Mouse (Mus musculus): ENCODE results near the gene Mplkip. TPM values are rescaled to one million over a fixed set of nuclear protein-coding genes. Genes with fewer than 3 reads are reported as not detected.
A peak's percentile ranks its signal among the peaks of the same experiment; 100 is the strongest.

Gene Mplkip
- total RNA-seq (2012; rRNA removed): 8.5 and 11.5 TPM in 2 replicates

GRCm38 (mm10) chr13:17694911-17695699 is at the start of gene Mplkip, which contains the start of gene Sugct:
Gene Mplkip (plus strand): TSS chr13:17695192.
Gene Sugct (minus strand): TSS chr13:17695553.
- in situ Hi-C loops (cut with MboI; ENCODE audit: low sequenced_read_pairs in 2 of 2, unreplicated experiment in 2 of 2): no loop called here
- H3K27ac ChIP-seq (ENCODE audit: insufficient read depth, low read depth, low read length, poor library complexity, severe bottlenecking): peak within 1 kb of the TSS; percentile 95
- peak within 1 kb of the TSS; percentile 93 to 96 for H3K4me3 ChIP-seq (ENCODE audit: insufficient read depth in 1 of 2, low read depth in 1 of 2, low read length in 2 of 2, poor library complexity in 1 of 2, severe bottlenecking in 1 of 2)
- peaks cover 0 to 14% of the 10 kb centered on the region in 2 experiments; a peak in 2 of 4 replicates for H3K4me1 ChIP-seq (ENCODE audit: control insufficient read depth in 2 of 2, insufficient read depth in 2 of 2, low read length in 2 of 2, poor library complexity in 1 of 2)
- H3K9me3 ChIP-seq (ENCODE audit: control insufficient read depth, insufficient read depth, low read depth, low read length): no peaks in the 10 kb centered on the region
- DNase-seq (ENCODE audit: low read depth, low spot score): peak; percentile 100
- peaks cover 3% of the 10 kb centered on the region; the same call in 1 of the 2 replicates for H3K36me3 ChIP-seq (ENCODE audit: control insufficient read depth, insufficient read depth, low read length, poor library complexity, severe bottlenecking)
- TF ChIP-seq HCFC1 (IDR thresholded peaks at IDR 0.05; ENCODE audit: borderline replicate concordance, insufficient read depth, low read length) (peak; percentile 84), MAFK (IDR thresholded peaks at IDR 0.05; ENCODE audit: insufficient read depth, low read depth, low read length) (0 out of 2 replicates have a peak, but pooled peaks have one; percentile 35), CHD2 (IDR thresholded peaks at IDR 0.05; ENCODE audit: low read depth, low read length) (peak; percentile 55), ZNF384 (IDR thresholded peaks at IDR 0.05; ENCODE audit: low read depth, low read length) (no peak), ZC3H11A (IDR thresholded peaks at IDR 0.05; ENCODE audit: borderline replicate concordance, low read depth, low read length) (no peak)
- H3K9ac ChIP-seq (ENCODE audit: insufficient read depth, low read depth, low read length, poor library complexity, severe bottlenecking): peak within 1 kb of the TSS; percentile 94

DNA sequence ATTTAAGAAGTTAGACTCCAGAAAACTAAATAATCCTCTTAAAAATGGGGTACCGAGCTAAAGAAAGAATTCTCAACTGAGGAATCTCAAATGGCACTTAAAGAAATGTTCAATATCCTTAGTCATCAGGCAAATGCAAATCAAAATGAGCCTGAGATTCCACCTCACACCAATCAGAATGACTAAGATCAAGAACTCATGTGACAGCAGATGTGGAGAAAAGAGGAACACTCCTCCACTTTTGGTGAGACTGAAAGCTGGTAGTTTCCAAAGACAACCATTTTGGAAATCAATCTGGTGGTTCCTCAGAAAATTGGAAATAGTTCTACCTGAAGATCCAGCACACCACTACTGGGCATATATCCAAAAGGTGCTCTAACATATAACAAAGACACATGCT is 27.6 kb upstream of the Mplkip start:
- Histone ChIP-seq H3K4me3 (ENCODE audit: insufficient read depth in 1 of 2, low read depth in 1 of 2, low read length in 2 of 2, poor library complexity in 1 of 2, severe bottlenecking in 1 of 2) (no peak overlapping the region), H3K9me3 (ENCODE audit: control insufficient read depth, insufficient read depth, low read depth, low read length) (no peaks in the 10 kb centered on the region), H3K27ac (ENCODE audit: insufficient read depth, low read depth, low read length, poor library complexity, severe bottlenecking) (no peak overlapping the region), H3K4me1 (ENCODE audit: control insufficient read depth in 2 of 2, insufficient read depth in 2 of 2, low read length in 2 of 2, poor library complexity in 1 of 2) (peaks cover 0 to 2% of the 10 kb centered on the region in 2 experiments; a peak in 1 of 4 replicates), H3K9ac (ENCODE audit: insufficient read depth, low read depth, low read length, poor library complexity, severe bottlenecking) (no peak overlapping the region), H3K36me3 (ENCODE audit: control insufficient read depth, insufficient read depth, low read length, poor library complexity, severe bottlenecking) (no peaks in the 10 kb centered on the region)
- no peak for DNase-seq (ENCODE audit: low read depth, low spot score)
- in situ Hi-C loops (cut with MboI; ENCODE audit: low sequenced_read_pairs in 2 of 2, unreplicated experiment in 2 of 2): no loop called here
- TF ChIP-seq MAFK (IDR thresholded peaks at IDR 0.05; ENCODE audit: insufficient read depth, low read depth, low read length) (no peak), ZC3H11A (IDR thresholded peaks at IDR 0.05; ENCODE audit: borderline replicate concordance, low read depth, low read length) (no peak), ZNF384 (IDR thresholded peaks at IDR 0.05; ENCODE audit: low read depth, low read length) (no peak), CHD2 (IDR thresholded peaks at IDR 0.05; ENCODE audit: low read depth, low read length) (no peak), HCFC1 (IDR thresholded peaks at IDR 0.05; ENCODE audit: borderline replicate concordance, insufficient read depth, low read length) (no peak)

- no peaks in the 10 kb centered on the region for H3K4me1 ChIP-seq (ENCODE audit: control insufficient read depth in 2 of 2, insufficient read depth in 2 of 2, low read length in 2 of 2, poor library complexity in 1 of 2)
- no peaks in the 10 kb centered on the region for H3K36me3 ChIP-seq (ENCODE audit: control insufficient read depth, insufficient read depth, low read length, poor library complexity, severe bottlenecking)
- no peak overlapping the region for H3K27ac ChIP-seq (ENCODE audit: insufficient read depth, low read depth, low read length, poor library complexity, severe bottlenecking)
- in situ Hi-C loops (cut with MboI; ENCODE audit: low sequenced_read_pairs in 2 of 2, unreplicated experiment in 2 of 2): no loop called here
- TF ChIP-seq CHD2 (IDR thresholded peaks at IDR 0.05; ENCODE audit: low read depth, low read length) (no peak), ZC3H11A (IDR thresholded peaks at IDR 0.05; ENCODE audit: borderline replicate concordance, low read depth, low read length) (no peak), MAFK (IDR thresholded peaks at IDR 0.05; ENCODE audit: insufficient read depth, low read depth, low read length) (no peak), HCFC1 (IDR thresholded peaks at IDR 0.05; ENCODE audit: borderline replicate concordance, insufficient read depth, low read length) (no peak), ZNF384 (IDR thresholded peaks at IDR 0.05; ENCODE audit: low read depth, low read length) (no peak)
- no peak overlapping the region for H3K9ac ChIP-seq (ENCODE audit: insufficient read depth, low read depth, low read length, poor library complexity, severe bottlenecking)
- no peak for DNase-seq (ENCODE audit: low read depth, low spot score)
- H3K9me3 ChIP-seq (ENCODE audit: control insufficient read depth, insufficient read depth, low read depth, low read length): no peaks in the 10 kb centered on the region
- H3K4me3 ChIP-seq (ENCODE audit: insufficient read depth in 1 of 2, low read depth in 1 of 2, low read length in 2 of 2, poor library complexity in 1 of 2, severe bottlenecking in 1 of 2): no peak overlapping the region
These were observed 23.9 kb upstream of the Mplkip start for GRCm38 (mm10) chr13:17671122-17671521.

GRCm38 (mm10) chr13:17689461-17689860 is 5.5 kb upstream of the Mplkip start:
- TF ChIP-seq ZNF384 (IDR thresholded peaks at IDR 0.05; ENCODE audit: low read depth, low read length): no peak
- no peak for TF ChIP-seq CHD2 (IDR thresholded peaks at IDR 0.05; ENCODE audit: low read depth, low read length)
- TF ChIP-seq ZC3H11A (IDR thresholded peaks at IDR 0.05; ENCODE audit: borderline replicate concordance, low read depth, low read length): no peak
- no peak for TF ChIP-seq MAFK (IDR thresholded peaks at IDR 0.05; ENCODE audit: insufficient read depth, low read depth, low read length)
- no peak for TF ChIP-seq HCFC1 (IDR thresholded peaks at IDR 0.05; ENCODE audit: borderline replicate concordance, insufficient read depth, low read length)
- in situ Hi-C loops (cut with MboI; ENCODE audit: low sequenced_read_pairs in 2 of 2, unreplicated experiment in 2 of 2): no loop called here
- no peak overlapping the region for H3K9ac ChIP-seq (ENCODE audit: insufficient read depth, low read depth, low read length, poor library complexity, severe bottlenecking)
- H3K27ac ChIP-seq (ENCODE audit: insufficient read depth, low read depth, low read length, poor library complexity, severe bottlenecking): no peak overlapping the region
- H3K4me1 ChIP-seq (ENCODE audit: control insufficient read depth in 2 of 2, insufficient read depth in 2 of 2, low read length in 2 of 2, poor library complexity in 1 of 2): peaks cover 0 to 2% of the 10 kb centered on the region in 2 experiments; a peak in 1 of 4 replicates
- no peaks in the 10 kb centered on the region for H3K36me3 ChIP-seq (ENCODE audit: control insufficient read depth, insufficient read depth, low read length, poor library complexity, severe bottlenecking)
- no peak overlapping the region for H3K4me3 ChIP-seq (ENCODE audit: insufficient read depth in 1 of 2, low read depth in 1 of 2, low read length in 2 of 2, poor library complexity in 1 of 2, severe bottlenecking in 1 of 2)
- no peak for DNase-seq (ENCODE audit: low read depth, low spot score)
- H3K9me3 ChIP-seq (ENCODE audit: control insufficient read depth, insufficient read depth, low read depth, low read length): no peaks in the 10 kb centered on the region

Measured in ES-E14 (cell line).